ENCODE assay signal across 9 mouse cellular contexts in the genomic region with DNA sequence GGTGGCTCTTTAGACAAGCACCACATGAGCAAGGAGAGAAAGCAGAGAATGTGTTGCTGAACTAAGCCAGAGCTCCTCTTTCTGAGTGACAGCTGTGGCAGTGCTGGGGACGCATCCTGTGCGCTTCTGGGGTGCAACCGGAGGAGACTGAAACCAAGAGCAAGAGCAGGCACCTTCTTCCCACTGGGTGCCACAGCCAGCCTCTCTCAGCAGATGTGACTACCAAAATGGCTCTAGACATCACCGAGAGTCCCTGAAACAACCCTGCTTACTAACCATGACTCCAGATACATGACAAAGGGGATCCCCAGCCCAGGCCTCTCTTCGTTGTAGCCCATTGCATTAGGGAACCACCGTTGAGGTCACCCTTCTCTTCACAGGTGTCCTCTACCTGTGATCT. TPM values are rescaled to one million over a fixed set of nuclear protein-coding genes. Genes with fewer than 3 reads are reported as not detected.
A peak's percentile ranks its signal among the peaks of the same experiment; 100 is the strongest.
DNase-seq lines count a peak whose midpoint lies in the region; ATAC-seq lines count a peak whose summit lies in the region.
"Had no signal": no experiment of that assay in that cellular context is flagged by ENCODE, and none has a peak within 500 bp of the region (broad histone marks: within the 10 kb centered on the region; RNA-seq: fewer than 3 reads in every experiment).

No protein-coding gene starts in this region.

- DNase-seq in heart, postnatal 4 days, result no peak
- DNase-seq in ovary, postnatal 10 days (ENCODE audit: low spot score), result no peak
- no peak for DNase-seq in Muller cell, postnatal 12 days (ENCODE audit: inconsistent ontology term)
- no peak for DNase-seq in kidney, adult 18-20 months

- no peak overlapping the region for H3K4me3 ChIP-seq in heart, embryonic 15.5 days
- no peak overlapping the region for H3K4me3 ChIP-seq in forebrain, embryonic 15.5 days
- no peak overlapping the region for H3K4me3 ChIP-seq in midbrain, embryonic 15.5 days

- H3K9ac ChIP-seq in heart, embryonic 15.5 days, result no peak overlapping the region
- H3K9ac ChIP-seq in forebrain, embryonic 15.5 days (replicated peaks), result no peak overlapping the region; the same call in 1 of the 2 replicates
- no peak overlapping the region for H3K9ac ChIP-seq in midbrain, embryonic 15.5 days

- H3K9me3 ChIP-seq in heart, embryonic 15.5 days (replicated peaks), result no peaks in the 10 kb centered on the region
- no peaks in the 10 kb centered on the region for H3K9me3 ChIP-seq in forebrain, embryonic 15.5 days
- H3K9me3 ChIP-seq in midbrain, embryonic 15.5 days, result no peaks in the 10 kb centered on the region
- H3K9me3 ChIP-seq: G1E had no signal

- no peaks in the 10 kb centered on the region for H3K36me3 ChIP-seq in heart, embryonic 15.5 days
- no peaks in the 10 kb centered on the region for H3K36me3 ChIP-seq in forebrain, embryonic 15.5 days
- no peaks in the 10 kb centered on the region for H3K36me3 ChIP-seq in midbrain, embryonic 15.5 days (replicated peaks)
- H3K36me3 ChIP-seq: G1E had no signal

- H3K4me2 ChIP-seq in heart, embryonic 15.5 days, result peak overlapping the region; percentile 69; the same call in 1 of the 2 replicates
- H3K4me2 ChIP-seq in forebrain, embryonic 15.5 days (replicated peaks), result no peak overlapping the region
- H3K4me2 ChIP-seq in midbrain, embryonic 15.5 days, result no peak overlapping the region

- peaks cover 87% of the 10 kb centered on the region for H3K4me1 ChIP-seq in heart, embryonic 15.5 days (replicated peaks)
- H3K4me1 ChIP-seq in forebrain, embryonic 15.5 days, result peaks cover 57% of the 10 kb centered on the region
- peaks cover 67% of the 10 kb centered on the region for H3K4me1 ChIP-seq in midbrain, embryonic 15.5 days

- H3K27ac ChIP-seq in heart, embryonic 15.5 days, result peak overlapping the region; percentile 91
- peak overlapping the region; percentile 96 for H3K27ac ChIP-seq in forebrain, embryonic 15.5 days (replicated peaks)
- peak overlapping the region; percentile 98 for H3K27ac ChIP-seq in midbrain, embryonic 15.5 days

- no peak for ATAC-seq in heart, embryonic 15.5 days (replicated peaks; ENCODE audit: insufficient number of reproducible peaks, insufficient read depth, low FRiP score, low read depth)
- ATAC-seq in CD4-positive, CD25-positive, alpha-beta regulatory T cell, adult 4 months, result peak; percentile 47
- no peak for ATAC-seq in forebrain, embryonic 15.5 days (replicated peaks)
- no peak for ATAC-seq in midbrain, embryonic 15.5 days (replicated peaks)

- no peaks in the 10 kb centered on the region for H3K27me3 ChIP-seq in heart, embryonic 15.5 days
- no peaks in the 10 kb centered on the region for H3K27me3 ChIP-seq in forebrain, embryonic 15.5 days
- no peaks in the 10 kb centered on the region for H3K27me3 ChIP-seq in midbrain, embryonic 15.5 days (replicated peaks)

- WGBS in heart, embryonic 15.5 days, result 60% methylated on average over 6 of the region's 6 CpGs
- 84% methylated on average over 6 of the region's 6 CpGs for WGBS in forebrain, embryonic 15.5 days
- 86% methylated on average over 6 of the region's 6 CpGs for WGBS in midbrain, embryonic 15.5 days

RNA-seq across cellular contexts. Expression of a gene that starts 44.9 kb away (rescaled TPM):
- polyA plus RNA-seq in heart, embryonic 15.5 days (2015; fragmentation: Nextera tagmentation; extraction: Ambion mirVana), result 18.0 and 24.4 TPM in 2 replicates
- total RNA-seq in heart, postnatal 4 days (2021), result 10 to 100 TPM; 38.3 to 39.1 TPM
- 10 to 100 TPM; 34.7 to 59.5 TPM for polyA plus RNA-seq in CD4-positive, CD25-positive, alpha-beta regulatory T cell, adult 4 months (2017; shearing (Covaris generic))
- polyA plus RNA-seq in forebrain, embryonic 15.5 days (2015; fragmentation: Nextera tagmentation; extraction: Ambion mirVana), result 32.3 and 34.6 TPM in 2 replicates
- 28.5 and 30.2 TPM in 2 replicates for polyA plus RNA-seq in midbrain, embryonic 15.5 days (2015; fragmentation: Nextera tagmentation; extraction: Ambion mirVana)
